Mouse (Mus musculus) intestine, embryonic 15.5 days (tissue): ENCODE results near the gene Klf15. TPM values are rescaled to one million over a fixed set of nuclear protein-coding genes. Genes with fewer than 3 reads are reported as not detected.

ENCODE experiments used
- ATAC-seq: fragments of 200-750 bp; cut with Nextera tagmentation; 2 replicates; pipeline ENCODE4 v1.8.0; 2017; ENCODE audit warnings: moderate TSS enrichment, moderate library complexity
- H3K27ac ChIP-seq: fragments of 300-500 bp; sonication (generic); 2 replicates; pipeline ENCODE4 v1.5.1; 2015; ENCODE audit warnings: mild to moderate bottlenecking, inconsistent platforms
- H3K27me3 ChIP-seq: fragments of 300-500 bp; sonication (generic); replicated peaks from 2 replicates; pipeline ENCODE4 v1.6.1; 2015; ENCODE audit warnings: inconsistent platforms
- H3K36me3 ChIP-seq: fragments of 300-500 bp; sonication (generic); 2 replicates; pipeline ENCODE4 v1.6.1; 2015; ENCODE audit warnings: inconsistent platforms
- H3K4me1 ChIP-seq: fragments of 300-500 bp; sonication (generic); replicated peaks from 2 replicates; pipeline ENCODE4 v1.6.1; 2015; ENCODE audit warnings: inconsistent platforms
- H3K4me2 ChIP-seq: fragments of 300-500 bp; sonication (generic); replicated peaks from 2 replicates; pipeline ENCODE4 v1.6.1; 2015; ENCODE audit warnings: mild to moderate bottlenecking, inconsistent platforms
- H3K4me3 ChIP-seq: fragments of 300-500 bp; sonication (generic); replicated peaks from 2 replicates; pipeline ENCODE4 v1.5.1; 2015; ENCODE audit warnings: inconsistent platforms
- H3K9ac ChIP-seq: fragments of 300-500 bp; sonication (generic); 2 replicates; pipeline ENCODE4 v1.6.1; 2015; ENCODE audit warnings: inconsistent platforms
- H3K9me3 ChIP-seq: fragments of 300-500 bp; sonication (generic); 2 replicates; pipeline ENCODE4 v1.6.1; 2016; ENCODE audit warnings: inconsistent platforms
- WGBS: fragments of 180-500 bp; shearing (Covaris S2); methylation state at CpG from one replicate; pipeline ENCODE4 v1.1.7; 2015; 5-methylcytosine and 5-hydroxymethylcytosine counted together
- polyA plus RNA-seq: library from polyadenylated mRNA; unstranded; fragments of >200 nt; fragmentation: Nextera tagmentation; extraction: Ambion mirVana; gene quantifications from 2 replicates; pipeline ENCODE4 v1.2.1, GENCODE M21; 2015

The Klf15 gene
- polyA plus RNA-seq, 1 experiment from 2014 or later = 6.3 TPM

GRCm38 (mm10) chr6:90476941-90477518 is 14.7 kb downstream of the Klf15 start:
- H3K9ac ChIP-seq = no peak overlapping the region
- WGBS = 59% methylated on average over 14 of the region's 14 CpGs
- 0 out of 2 replicates have a peak, but pooled peaks cover 2% of the 10 kb centered on the region for H3K4me1 ChIP-seq
- H3K4me2 ChIP-seq = no peak overlapping the region
- H3K36me3 ChIP-seq = no peaks in the 10 kb centered on the region
- no peaks in the 10 kb centered on the region for H3K9me3 ChIP-seq
- peak; percentile 49; the same call in 1 of the 2 replicates for ATAC-seq
- no peak overlapping the region for H3K27ac ChIP-seq
- H3K4me3 ChIP-seq = no peak overlapping the region
- H3K27me3 ChIP-seq = no peaks in the 10 kb centered on the region

DNA sequence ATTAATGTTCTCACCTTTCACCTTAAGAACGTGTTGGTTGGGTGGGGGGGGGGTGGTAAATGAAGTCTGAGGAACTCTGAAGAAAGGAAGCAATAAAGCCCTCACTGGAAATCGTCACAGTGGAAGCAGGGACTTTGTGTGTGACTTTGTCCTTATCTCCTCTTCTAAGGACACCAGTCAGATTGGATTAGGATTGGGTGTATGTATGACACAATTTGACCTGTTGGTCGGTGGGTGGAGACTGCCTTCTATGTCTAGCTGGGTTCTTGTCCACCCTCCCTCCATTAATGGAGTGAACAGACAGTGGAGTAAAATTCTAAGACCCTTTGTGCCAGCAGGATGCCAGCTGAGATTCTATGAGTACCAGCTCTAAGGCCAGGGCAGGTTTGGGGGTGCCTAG is 21.9 kb downstream of the Klf15 start:
- Histone ChIP-seq H3K4me2 (no peak overlapping the region), H3K4me3 (no peak overlapping the region), H3K27ac (no peak overlapping the region), H3K4me1 (no peaks in the 10 kb centered on the region), H3K27me3 (no peaks in the 10 kb centered on the region), H3K36me3 (no peaks in the 10 kb centered on the region), H3K9ac (no peak overlapping the region), H3K9me3 (no peaks in the 10 kb centered on the region)
- ATAC-seq = no peak
- 50% methylated on average over 3 of the region's 3 CpGs for WGBS

DNA sequence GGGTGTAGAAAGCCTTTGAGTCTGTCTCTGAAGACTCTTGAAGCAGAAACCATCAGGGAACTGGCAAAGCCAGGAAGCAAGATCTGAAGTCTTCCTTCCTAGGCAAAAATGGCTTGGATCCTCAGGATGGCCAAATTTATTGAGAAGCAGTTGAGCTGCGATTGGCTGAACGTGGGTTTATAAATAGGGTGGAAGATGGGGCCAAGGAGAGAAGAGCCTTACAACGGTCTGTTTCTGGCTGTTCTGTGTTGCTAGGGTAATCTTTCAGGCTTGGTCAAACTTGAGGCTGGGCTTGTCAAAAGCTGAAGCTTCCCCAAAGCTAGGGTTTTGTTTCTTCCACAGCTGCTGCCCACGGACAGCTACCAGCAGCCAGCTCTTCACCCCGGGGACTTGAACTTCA is 22.5 kb downstream of the Klf15 start:
- Histone ChIP-seq H3K9me3 (no peaks in the 10 kb centered on the region), H3K4me3 (no peak overlapping the region), H3K36me3 (no peaks in the 10 kb centered on the region), H3K27ac (no peak overlapping the region), H3K4me2 (no peak overlapping the region), H3K4me1 (no peaks in the 10 kb centered on the region), H3K9ac (no peak overlapping the region), H3K27me3 (no peaks in the 10 kb centered on the region)
- 81% methylated on average over 5 of the region's 5 CpGs for WGBS
- no peak for ATAC-seq

- Histone ChIP-seq H3K4me2 (no peak within 1 kb of the TSS), H3K27ac (no peak within 1 kb of the TSS), H3K27me3 (no peaks in the 10 kb centered on the region), H3K4me3 (no peak within 1 kb of the TSS), H3K36me3 (no peaks in the 10 kb centered on the region), H3K4me1 (no peaks in the 10 kb centered on the region), H3K9me3 (no peaks in the 10 kb centered on the region), H3K9ac (no peak within 1 kb of the TSS)
- WGBS = 73% methylated on average over 12 of the region's 12 CpGs
- no peak for ATAC-seq
Observed at GRCm38 (mm10) chr6:90486176-90486921, 24.0 kb downstream of the Klf15 start, which contains the start of gene Aldh1l1. Aldh1l1 (plus strand) TSS chr6:90486427.

DNA sequence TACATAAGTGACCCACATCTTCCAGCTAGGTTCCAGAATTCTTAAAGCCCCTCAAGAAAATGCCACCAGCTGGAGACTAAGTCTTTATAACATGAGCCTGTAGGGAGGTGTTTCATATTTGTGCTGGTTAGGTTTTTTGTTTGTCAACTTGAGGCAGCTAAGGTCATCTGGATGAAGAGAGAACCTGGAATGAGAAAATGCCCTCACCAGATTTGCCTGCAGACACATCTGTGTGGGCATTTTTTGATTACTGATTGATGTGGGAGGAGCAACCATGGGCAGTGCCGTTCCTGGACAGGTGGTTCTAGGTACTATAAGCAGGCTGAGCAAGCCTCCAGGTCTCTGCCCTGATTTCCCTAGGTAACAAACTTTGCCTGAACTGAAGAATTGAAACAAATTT is 25.2 kb downstream of the Klf15 start:
- H3K36me3 ChIP-seq = no peaks in the 10 kb centered on the region
- H3K4me1 ChIP-seq = no peaks in the 10 kb centered on the region
- ATAC-seq = no peak

GRCm38 (mm10) chr6:90489532-90489931 is 27.2 kb downstream of the Klf15 start:
- H3K36me3 ChIP-seq = no peaks in the 10 kb centered on the region
- H3K27ac ChIP-seq = no peak overlapping the region
- ATAC-seq = no peak
- WGBS = 87% methylated on average over 3 of the region's 3 CpGs
- H3K9ac ChIP-seq = no peak overlapping the region
- no peak overlapping the region for H3K4me3 ChIP-seq
- no peaks in the 10 kb centered on the region for H3K4me1 ChIP-seq
- no peak overlapping the region for H3K4me2 ChIP-seq
- H3K9me3 ChIP-seq = no peaks in the 10 kb centered on the region
- no peaks in the 10 kb centered on the region for H3K27me3 ChIP-seq

More for the DNA sequence above, 25.2 kb downstream of the Klf15 start:
- 90% methylated on average over 1 of the region's 1 CpGs for WGBS
- Histone ChIP-seq H3K27me3 (no peaks in the 10 kb centered on the region), H3K9me3 (no peaks in the 10 kb centered on the region), H3K4me3 (no peak overlapping the region), H3K9ac (no peak overlapping the region), H3K4me2 (no peak overlapping the region), H3K27ac (no peak overlapping the region)

- Histone ChIP-seq H3K36me3 (no peaks in the 10 kb centered on the region), H3K9me3 (no peaks in the 10 kb centered on the region), H3K4me3 (no peak overlapping the region), H3K9ac (no peak overlapping the region), H3K4me1 (no peaks in the 10 kb centered on the region), H3K4me2 (no peak overlapping the region), H3K27me3 (no peaks in the 10 kb centered on the region), H3K27ac (no peak overlapping the region)
- no peak for ATAC-seq
- 77% methylated on average over 2 of the region's 2 CpGs for WGBS
Observed at GRCm38 (mm10) chr6:90490976-90491375, 28.6 kb downstream of the Klf15 start.

GRCm38 (mm10) chr6:90491956-90492744 is 29.8 kb downstream of the Klf15 start:
- H3K4me2 ChIP-seq = no peak overlapping the region
- no peaks in the 10 kb centered on the region for H3K27me3 ChIP-seq
- H3K9ac ChIP-seq = no peak overlapping the region
- 61% methylated on average over 10 of the region's 10 CpGs for WGBS
- no peaks in the 10 kb centered on the region for H3K36me3 ChIP-seq
- no peak overlapping the region for H3K27ac ChIP-seq
- no peaks in the 10 kb centered on the region for H3K9me3 ChIP-seq
- H3K4me3 ChIP-seq = no peak overlapping the region
- no peak for ATAC-seq
- no peaks in the 10 kb centered on the region for H3K4me1 ChIP-seq

- Histone ChIP-seq H3K4me3 (no peak overlapping the region), H3K9ac (no peak overlapping the region), H3K9me3 (no peaks in the 10 kb centered on the region), H3K4me2 (no peak overlapping the region), H3K27ac (no peak overlapping the region), H3K27me3 (no peaks in the 10 kb centered on the region), H3K36me3 (no peaks in the 10 kb centered on the region), H3K4me1 (no peaks in the 10 kb centered on the region)
- 66% methylated on average over 3 of the region's 3 CpGs for WGBS
- ATAC-seq = no peak
Observed at GRCm38 (mm10) chr6:90494155-90494554, 31.8 kb downstream of the Klf15 start.

GRCm38 (mm10) chr6:90494566-90494965 is 32.2 kb downstream of the Klf15 start:
- Histone ChIP-seq H3K9me3 (no peaks in the 10 kb centered on the region), H3K27ac (no peak overlapping the region), H3K36me3 (no peaks in the 10 kb centered on the region), H3K27me3 (no peaks in the 10 kb centered on the region), H3K4me2 (no peak overlapping the region), H3K4me1 (no peaks in the 10 kb centered on the region), H3K9ac (no peak overlapping the region), H3K4me3 (no peak overlapping the region)
- ATAC-seq = no peak
- WGBS = 84% methylated on average over 3 of the region's 3 CpGs

GRCm38 (mm10) chr6:90495282-90495912 is 33.0 kb downstream of the Klf15 start:
- H3K4me1 ChIP-seq = no peaks in the 10 kb centered on the region
- H3K9ac ChIP-seq = no peak overlapping the region
- H3K27me3 ChIP-seq = no peaks in the 10 kb centered on the region
- no peak overlapping the region for H3K27ac ChIP-seq
- H3K36me3 ChIP-seq = no peaks in the 10 kb centered on the region
- WGBS = 62% methylated on average over 6 of the region's 7 CpGs
- no peak overlapping the region for H3K4me3 ChIP-seq
- no peak overlapping the region for H3K4me2 ChIP-seq
- H3K9me3 ChIP-seq = no peaks in the 10 kb centered on the region
- ATAC-seq = no peak

DNA sequence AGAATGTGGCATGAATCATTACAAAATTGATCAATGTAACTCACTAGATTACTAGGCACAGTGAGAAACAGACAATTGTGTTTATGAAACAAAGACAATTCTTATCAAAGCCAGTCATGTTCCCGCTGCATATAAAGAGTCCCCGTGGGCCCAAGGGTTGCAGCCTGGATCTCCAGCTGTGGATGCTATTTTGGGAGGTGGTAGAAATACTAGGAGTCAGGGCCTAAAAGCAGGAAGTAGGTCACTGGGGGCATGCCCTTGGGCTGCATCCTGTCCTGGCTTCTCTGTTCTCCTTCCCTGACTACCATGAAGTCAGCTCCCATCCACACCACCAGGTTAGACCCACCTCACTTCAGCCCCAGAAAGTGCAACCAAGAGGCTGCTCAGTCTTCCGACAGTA is 33.8 kb downstream of the Klf15 start:
- Histone ChIP-seq H3K9me3 (no peaks in the 10 kb centered on the region), H3K27me3 (no peaks in the 10 kb centered on the region), H3K4me2 (no peak overlapping the region), H3K4me3 (no peak overlapping the region), H3K4me1 (no peaks in the 10 kb centered on the region), H3K27ac (no peak overlapping the region), H3K36me3 (no peaks in the 10 kb centered on the region), H3K9ac (no peak overlapping the region)
- WGBS = 71% methylated on average over 3 of the region's 3 CpGs
- no peak for ATAC-seq
